Mouse (Mus musculus): ENCODE measurements around the gene 0610010F05Rik. TPM values are rescaled to one million over a fixed set of nuclear protein-coding genes. Genes with fewer than 3 reads are reported as not detected.

The 0610010F05Rik gene
- total RNA-seq (2021) = 10 to 100 TPM; 33.6 to 37.7 TPM

- peak; percentile 58 to 62 for DNase-seq (ENCODE audit: extremely low spot score in 1 of 2, low spot score in 1 of 2)
These were observed at the start of gene 0610010F05Rik for GRCm38 (mm10) chr11:23632945-23633878. 0610010F05Rik (minus strand) TSS chr11:23633639.

- DNase-seq (ENCODE audit: extremely low spot score in 1 of 2, low spot score in 1 of 2) = no peak
These were observed 49.1 kb upstream of the 0610010F05Rik start for GRCm38 (mm10) chr11:23682561-23682960.

GRCm38 (mm10) chr11:23680435-23680950, 47.1 kb upstream of the 0610010F05Rik start:
- DNase-seq (ENCODE audit: extremely low spot score in 1 of 2, low spot score in 1 of 2) = no peak

- DNase-seq (ENCODE audit: extremely low spot score in 1 of 2, low spot score in 1 of 2) = peak; percentile 10 to 74
These were observed 45.7 kb upstream of the 0610010F05Rik start for GRCm38 (mm10) chr11:23679044-23679642.

GRCm38 (mm10) chr11:23676100-23676499, 42.7 kb upstream of the 0610010F05Rik start:
- no peak for DNase-seq (ENCODE audit: extremely low spot score in 1 of 2, low spot score in 1 of 2)

GRCm38 (mm10) chr11:23672256-23672749, 38.9 kb upstream of the 0610010F05Rik start:
- DNase-seq (ENCODE audit: extremely low spot score in 1 of 2, low spot score in 1 of 2) = no peak

- no peak for DNase-seq (ENCODE audit: extremely low spot score in 1 of 2, low spot score in 1 of 2)
These were observed 33.7 kb upstream of the 0610010F05Rik start for GRCm38 (mm10) chr11:23667128-23667527.

GRCm38 (mm10) chr11:23666526-23666925, 33.1 kb upstream of the 0610010F05Rik start:
- no peak for DNase-seq (ENCODE audit: extremely low spot score in 1 of 2, low spot score in 1 of 2)

- peak; percentile 83 to 91 for DNase-seq (ENCODE audit: extremely low spot score in 1 of 2, low spot score in 1 of 2)
These were observed 32.5 kb upstream of the 0610010F05Rik start, which contains the start of gene Pex13 for GRCm38 (mm10) chr11:23665798-23666501. Pex13 (minus strand) TSS chr11:23665959.

GRCm38 (mm10) chr11:23665311-23665786, 31.9 kb upstream of the 0610010F05Rik start, which contains the start of gene Pus10:
Pus10 (plus strand) TSS chr11:23665674.
- DNase-seq (ENCODE audit: extremely low spot score in 1 of 2, low spot score in 1 of 2) = no peak

- no peak for DNase-seq (ENCODE audit: extremely low spot score in 1 of 2, low spot score in 1 of 2)
These were observed 30.8 kb upstream of the 0610010F05Rik start for GRCm38 (mm10) chr11:23664232-23664631.

GRCm38 (mm10) chr11:23657791-23658190, 24.4 kb upstream of the 0610010F05Rik start:
- no peak for DNase-seq (ENCODE audit: extremely low spot score in 1 of 2, low spot score in 1 of 2)

- DNase-seq (ENCODE audit: extremely low spot score in 1 of 2, low spot score in 1 of 2) = no peak
These were observed 20.2 kb upstream of the 0610010F05Rik start for GRCm38 (mm10) chr11:23653666-23654065.

GRCm38 (mm10) chr11:23647835-23648234, 14.4 kb upstream of the 0610010F05Rik start:
- no peak for DNase-seq (ENCODE audit: extremely low spot score in 1 of 2, low spot score in 1 of 2)

GRCm38 (mm10) chr11:23647431-23647830, 14.0 kb upstream of the 0610010F05Rik start:
- DNase-seq (ENCODE audit: extremely low spot score in 1 of 2, low spot score in 1 of 2) = no peak

- no peak for DNase-seq (ENCODE audit: extremely low spot score in 1 of 2, low spot score in 1 of 2)
These were observed 1.1 kb upstream of the 0610010F05Rik start for GRCm38 (mm10) chr11:23634573-23634972.

- no peak for DNase-seq (ENCODE audit: extremely low spot score in 1 of 2, low spot score in 1 of 2)
These were observed 408 bp upstream of the 0610010F05Rik start for GRCm38 (mm10) chr11:23633879-23634215.

GRCm38 (mm10) chr11:23630664-23631063, 2.8 kb downstream of the 0610010F05Rik start:
- DNase-seq (ENCODE audit: extremely low spot score in 1 of 2, low spot score in 1 of 2) = no peak

GRCm38 (mm10) chr11:23618995-23619394, 14.4 kb downstream of the 0610010F05Rik start:
- no peak for DNase-seq (ENCODE audit: extremely low spot score in 1 of 2, low spot score in 1 of 2)

GRCm38 (mm10) chr11:23614546-23614945, 18.9 kb downstream of the 0610010F05Rik start:
- no peak for DNase-seq (ENCODE audit: extremely low spot score in 1 of 2, low spot score in 1 of 2)

Data from layer of hippocampus, postnatal 25 days (tissue).